Mouse (Mus musculus) C2C12 (cell line): ENCODE measurements around the gene Lcn2. TPM values are rescaled to one million over a fixed set of nuclear protein-coding genes. Genes with fewer than 3 reads are reported as not detected.

Experiments
- H3K27me3 ChIP-seq: one replicate; pipeline ENCODE4 v1.6.1; 2011; ENCODE audit not compliant: control insufficient read depth, insufficient read depth, insufficient read length
- H3K36me3 ChIP-seq: one replicate; pipeline ENCODE4 v1.6.1; 2011; ENCODE audit not compliant: control insufficient read depth, insufficient read depth
- H3K4me3 ChIP-seq: one replicate; pipeline ENCODE4 v1.5.1; 2011; ENCODE audit warnings: mild to moderate bottlenecking, control low read depth; ENCODE audit not compliant: poor library complexity, insufficient read depth, severe bottlenecking
- H3K79me2 ChIP-seq: one replicate; pipeline ENCODE4 v1.6.1; 2011; ENCODE audit not compliant: control insufficient read depth, insufficient read depth
- H3K79me3 ChIP-seq: one replicate; pipeline ENCODE4 v1.6.1; 2011; ENCODE audit warnings: low read depth, control low read depth
- H3ac ChIP-seq: one replicate; pipeline ENCODE3; 2011; ENCODE audit warnings: low read depth; ENCODE audit not compliant: control insufficient read depth, insufficient read length
- CEBPB ChIP-seq: IDR thresholded peaks from one replicate; pipeline ENCODE4 v1.6.1; 2011; ENCODE audit warnings: low read depth, mild to moderate bottlenecking, control low read depth, moderate library complexity
- CTCF ChIP-seq: IDR thresholded peaks from one replicate; pipeline ENCODE4 v1.5.1; 2011; ENCODE audit not compliant: control insufficient read depth, insufficient read depth, insufficient read length
- FOSL1 ChIP-seq: IDR thresholded peaks from one replicate; pipeline ENCODE4 v1.8.0; 2011; ENCODE audit warnings: mild to moderate bottlenecking, low read length; ENCODE audit not compliant: poor library complexity, insufficient read depth, severe bottlenecking
- MAX ChIP-seq: IDR thresholded peaks from one replicate; pipeline ENCODE4 v1.6.1; 2011; ENCODE audit warnings: mild to moderate bottlenecking, control low read depth
- MYOD1 ChIP-seq: IDR thresholded peaks from one replicate; pipeline ENCODE4 v1.6.1; 2011; ENCODE audit warnings: low read depth; ENCODE audit not compliant: control insufficient read depth, insufficient read length
- MYOG ChIP-seq: IDR thresholded peaks from one replicate; pipeline ENCODE4 v1.6.1; 2011; ENCODE audit not compliant: control insufficient read depth, insufficient read length; ENCODE audit errors: extremely low read depth
- USF1 ChIP-seq: IDR thresholded peaks from one replicate; pipeline ENCODE4 v1.6.1; 2011; ENCODE audit warnings: low read depth, mild to moderate bottlenecking, control low read depth, moderate library complexity
- long read RNA-seq, 2 experiments: library from polyadenylated mRNA; unstranded; transcript quantifications; one replicate each; pipeline ENCODE4 v2.0.0; 2019 to 2020
- polyA plus RNA-seq: library from polyadenylated mRNA; unstranded; fragments of >200 nt; fragmentation: generic; extraction: Trizol; gene quantifications from one replicate; pipeline ENCODE4 v1.2.1, GENCODE M21; 2012; ENCODE audit warnings: missing spikeins

Gene Lcn2
- not detected for polyA plus RNA-seq
- long read RNA-seq, experiment 1, result 0 reads
- long read RNA-seq, experiment 2, result 0 reads

DNA sequence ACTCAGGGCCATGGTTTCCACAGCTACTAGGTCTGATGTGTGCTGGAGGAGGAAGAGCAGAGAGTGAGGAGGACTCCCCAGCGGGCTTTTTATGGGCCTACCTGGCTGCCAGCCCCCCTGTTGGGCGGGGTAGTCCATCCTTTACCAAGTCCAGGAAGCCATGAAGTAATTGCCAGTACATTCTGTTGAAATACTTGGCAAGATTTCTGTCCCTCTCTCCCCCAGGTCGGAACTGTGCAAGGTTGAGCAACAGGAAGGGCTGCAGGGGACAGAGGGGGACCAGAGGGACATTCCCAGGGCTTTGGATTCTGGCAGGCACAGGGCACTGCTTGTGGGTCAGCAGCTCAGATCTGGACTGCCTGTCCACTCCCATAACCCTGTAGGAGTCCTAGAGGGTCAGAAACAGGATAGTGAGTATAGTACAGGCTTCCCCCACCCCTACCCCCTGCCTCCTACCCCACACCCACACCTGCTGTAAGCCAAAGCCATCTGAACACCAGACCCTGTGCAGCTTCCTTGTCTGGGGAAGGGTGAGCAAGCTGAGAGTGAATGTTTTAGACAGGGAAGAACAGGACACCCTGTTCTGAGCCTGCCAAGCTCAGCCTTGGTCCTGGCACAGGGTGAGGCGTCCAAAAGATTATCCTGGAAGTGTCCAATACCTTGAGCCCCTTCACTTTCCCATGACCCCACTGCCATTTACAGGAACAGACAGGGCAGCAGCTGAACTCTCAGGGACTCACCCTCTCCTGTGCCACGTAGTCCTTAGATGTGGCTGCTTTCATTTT is at the start of gene Lcn2:
Gene Lcn2 (minus strand): TSS at position 547 of the 785 bp plus-strand sequence.
- no peaks in the 10 kb centered on the region for H3K36me3 ChIP-seq
- H3ac ChIP-seq, result no peak within 1 kb of the TSS
- no peaks in the 10 kb centered on the region for H3K79me3 ChIP-seq
- no peak within 1 kb of the TSS for H3K4me3 ChIP-seq
- peaks cover 26% of the 10 kb centered on the region for H3K27me3 ChIP-seq
- H3K79me2 ChIP-seq, result no peaks in the 10 kb centered on the region
- TF ChIP-seq MAX (no peak), MYOG (no peak), CEBPB (no peak), CTCF (no peak), MYOD1 (no peak), USF1 (no peak), FOSL1 (no peak)

DNA sequence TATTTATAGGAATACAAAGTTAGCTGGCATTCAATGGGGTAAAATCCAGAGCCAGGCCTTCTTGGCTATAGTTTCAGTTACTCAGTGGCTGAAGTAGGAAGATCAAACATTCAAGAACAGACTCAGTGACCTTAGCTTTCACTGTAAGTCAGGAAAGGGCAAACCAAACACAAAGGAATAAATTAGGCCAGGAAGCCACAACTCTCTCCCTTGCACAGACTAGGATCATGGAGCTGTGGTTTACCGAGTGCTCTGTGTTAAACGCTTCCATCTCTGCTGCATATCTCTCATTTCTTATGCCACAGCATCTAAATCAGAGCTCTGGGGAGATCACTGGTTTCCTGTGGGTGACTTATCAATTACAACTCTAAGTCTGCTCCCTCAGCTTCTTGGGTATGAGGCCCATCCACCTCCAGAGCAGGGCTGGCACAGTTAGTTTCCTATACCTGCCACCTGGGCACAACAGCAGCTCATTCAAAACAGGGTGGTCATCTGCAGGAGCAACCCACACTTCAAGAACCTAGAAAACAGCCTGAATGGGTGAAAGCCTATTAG is 49.6 kb upstream of the Lcn2 start:
- Histone ChIP-seq H3K36me3 (no peaks in the 10 kb centered on the region), H3K4me3 (no peak overlapping the region), H3K27me3 (no peaks in the 10 kb centered on the region), H3K79me3 (peaks cover 54% of the 10 kb centered on the region), H3K79me2 (peaks cover 100% of the 10 kb centered on the region), H3ac (no peak overlapping the region)
- TF ChIP-seq FOSL1 (no peak), CTCF (no peak), USF1 (no peak), MYOD1 (no peak), MAX (no peak), MYOG (no peak), CEBPB (no peak)

DNA sequence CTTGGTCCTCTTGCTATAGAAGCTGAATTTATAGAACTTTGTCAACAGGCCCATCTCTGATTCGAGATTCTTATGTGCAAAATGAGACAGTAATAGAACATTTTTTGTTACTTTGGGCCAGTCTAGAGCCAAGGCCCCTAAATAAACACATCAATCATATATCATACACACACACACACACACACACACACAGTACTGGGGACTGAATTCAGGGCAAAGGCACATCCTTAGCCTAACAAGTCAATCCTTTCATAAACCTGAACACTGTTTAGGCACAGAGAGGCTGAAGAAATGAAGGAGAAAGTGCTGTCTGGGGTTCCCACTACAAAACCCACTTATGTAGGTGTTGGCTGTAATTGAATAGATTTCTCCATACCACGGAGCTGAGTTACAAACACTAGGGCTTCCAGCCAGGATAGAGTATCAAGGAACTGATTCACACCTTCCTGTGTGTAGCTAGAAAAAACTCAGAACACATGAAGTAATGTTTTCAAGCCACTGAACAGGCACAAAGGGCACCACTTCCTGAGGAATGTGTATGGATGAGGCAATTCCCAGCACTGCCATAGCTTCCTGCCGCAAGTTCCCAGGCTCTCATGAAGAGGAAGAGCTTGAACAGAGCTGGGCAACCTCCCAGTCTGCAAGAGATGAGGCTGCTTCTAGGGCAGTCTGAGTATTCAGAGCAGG is 48.8 kb upstream of the Lcn2 start:
- TF ChIP-seq USF1 (no peak), CEBPB (peak; percentile 76)
- Histone ChIP-seq H3K79me2 (peaks cover 100% of the 10 kb centered on the region), H3K36me3 (no peaks in the 10 kb centered on the region), H3K27me3 (no peaks in the 10 kb centered on the region), H3K4me3 (no peak overlapping the region), H3K79me3 (peaks cover 55% of the 10 kb centered on the region), H3ac (no peak overlapping the region)

DNA sequence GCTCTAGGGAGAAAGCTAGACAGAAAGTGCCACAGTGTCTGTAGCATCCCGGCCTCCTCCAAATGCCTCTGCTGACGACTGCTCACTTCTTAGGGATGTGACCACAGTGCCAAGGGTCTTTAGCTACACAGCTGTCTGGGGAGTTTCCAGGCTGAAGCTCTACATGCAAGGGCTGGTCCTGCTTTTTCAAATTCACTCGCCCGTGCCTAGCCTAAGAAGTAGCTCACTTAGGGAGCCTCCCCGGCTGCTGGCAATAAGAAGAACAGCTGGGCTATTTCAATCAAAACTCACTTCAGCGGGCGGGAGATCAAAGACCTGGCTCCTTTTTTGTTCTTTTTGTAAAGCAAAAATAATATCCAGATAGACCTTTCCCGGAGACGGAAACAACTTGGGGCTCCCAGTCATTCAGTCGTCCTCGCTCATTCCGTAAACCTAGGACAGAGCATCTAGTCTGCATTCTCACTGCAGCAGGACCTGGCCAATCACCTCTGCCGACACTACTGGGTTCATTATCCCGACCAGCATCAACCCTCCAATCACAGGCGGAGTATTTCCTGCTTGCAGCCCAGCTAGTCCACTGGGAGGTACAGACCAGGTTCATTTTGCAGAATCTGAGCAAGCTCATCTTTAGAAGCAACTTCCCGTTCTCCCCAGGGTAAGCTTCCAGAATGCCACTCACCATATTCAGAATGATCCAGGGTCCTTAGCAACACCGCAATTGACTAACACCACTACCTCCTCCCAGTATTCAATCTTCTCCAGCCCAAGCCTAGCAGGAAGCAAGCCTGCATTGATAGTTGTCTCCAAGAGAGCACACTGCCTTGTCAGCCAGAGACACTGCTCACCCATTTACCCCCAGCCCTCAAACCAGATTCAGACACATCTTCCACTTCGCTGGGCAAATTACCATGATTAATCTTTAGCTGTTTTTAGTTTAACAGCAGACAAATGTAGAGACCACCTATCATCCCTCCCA is 42.9 kb upstream of the Lcn2 start:
- H3K27me3 ChIP-seq, result no peaks in the 10 kb centered on the region
- no peak overlapping the region for H3K4me3 ChIP-seq
- TF ChIP-seq USF1, result no peak
- no peak for TF ChIP-seq MYOD1
- TF ChIP-seq MAX, result no peak
- no peak for TF ChIP-seq CTCF
- no peak for TF ChIP-seq FOSL1
- no peak for TF ChIP-seq MYOG
- TF ChIP-seq CEBPB, result no peak
- H3ac ChIP-seq, result no peak overlapping the region
- H3K79me2 ChIP-seq, result peaks cover 96% of the 10 kb centered on the region
- peaks cover 45% of the 10 kb centered on the region for H3K79me3 ChIP-seq
- H3K36me3 ChIP-seq, result no peaks in the 10 kb centered on the region

DNA sequence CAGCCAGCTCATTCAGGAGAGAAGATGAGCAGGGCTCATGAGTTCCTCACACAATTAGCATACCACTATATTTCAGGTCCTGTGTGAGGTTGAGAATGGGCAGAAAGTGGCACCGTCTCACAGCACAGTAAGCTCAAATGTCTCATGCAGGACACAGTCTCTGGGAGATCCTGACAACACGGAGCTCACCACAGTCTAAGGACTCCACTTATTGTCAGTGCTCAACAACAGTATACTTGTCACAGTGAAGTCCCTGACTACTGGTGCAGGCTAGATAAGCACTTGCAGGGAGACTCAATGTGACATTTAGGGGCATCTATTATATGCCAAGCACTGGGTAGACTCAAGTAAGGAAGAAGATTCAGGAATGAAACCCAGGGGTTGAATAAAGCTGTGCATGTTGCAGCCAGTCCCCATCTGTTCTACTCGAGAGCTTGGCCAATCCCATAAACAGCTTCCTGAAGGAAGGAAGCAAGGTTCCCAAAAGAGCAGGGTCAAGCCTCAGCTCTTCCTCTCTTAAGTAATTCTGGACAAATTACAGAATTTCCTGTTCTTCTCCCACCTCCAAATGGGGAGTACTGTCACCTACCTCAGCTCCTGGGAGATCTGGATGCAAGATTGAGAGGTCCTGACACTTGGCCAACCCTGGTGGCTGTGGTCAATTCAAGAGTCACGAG is 41.3 kb upstream of the Lcn2 start:
- peaks cover 96% of the 10 kb centered on the region for H3K79me2 ChIP-seq
- H3ac ChIP-seq, result no peak overlapping the region
- peaks cover 33% of the 10 kb centered on the region for H3K79me3 ChIP-seq
- no peaks in the 10 kb centered on the region for H3K36me3 ChIP-seq
- H3K4me3 ChIP-seq, result no peak overlapping the region
- H3K27me3 ChIP-seq, result no peaks in the 10 kb centered on the region
- TF ChIP-seq CTCF, result no peak
- TF ChIP-seq MYOD1, result no peak
- TF ChIP-seq FOSL1, result no peak
- no peak for TF ChIP-seq MYOG
- no peak for TF ChIP-seq MAX
- TF ChIP-seq USF1, result no peak
- no peak for TF ChIP-seq CEBPB
